Mouse (Mus musculus): ENCODE results near the gene Gm21860. TPM values are rescaled to one million over a fixed set of nuclear protein-coding genes. Genes with fewer than 3 reads are reported as not detected.
"Not testable (repeated sequence)": the region's sequence is repeated elsewhere in the genome, so short reads cannot be mapped to it uniquely, and the experiment has no call there.

The Gm21860 gene
- not detected in 2 replicates for polyA plus RNA-seq (2015; fragmentation: Nextera tagmentation; extraction: Ambion mirVana)

- H3K36me3 ChIP-seq (ENCODE audit: insufficient read depth, low read length); H3K9me3 ChIP-seq (replicated peaks; ENCODE audit: low read length); H3K27ac ChIP-seq; H3K4me3 ChIP-seq (replicated peaks; ENCODE audit: low read depth, low read length); DNase-seq (ENCODE audit: low spot score); H3K4me2 ChIP-seq (ENCODE audit: low read length); H3K27me3 ChIP-seq (ENCODE audit: insufficient read depth, low read length); ATAC-seq (replicated peaks; ENCODE audit: low FRiP score, low read depth); H3K9ac ChIP-seq (ENCODE audit: low read depth, low read length); H3K4me1 ChIP-seq (replicated peaks; ENCODE audit: insufficient read depth, low read length): not testable (repeated sequence)
- no CpG with 5 or more reads among the region's 8 CpGs for WGBS
Observed at GRCm38 (mm10) chrY:90754721-90755120, at the start of gene Gm21860. Gm21860 (minus strand) TSS chrY:90754821.

DNA sequence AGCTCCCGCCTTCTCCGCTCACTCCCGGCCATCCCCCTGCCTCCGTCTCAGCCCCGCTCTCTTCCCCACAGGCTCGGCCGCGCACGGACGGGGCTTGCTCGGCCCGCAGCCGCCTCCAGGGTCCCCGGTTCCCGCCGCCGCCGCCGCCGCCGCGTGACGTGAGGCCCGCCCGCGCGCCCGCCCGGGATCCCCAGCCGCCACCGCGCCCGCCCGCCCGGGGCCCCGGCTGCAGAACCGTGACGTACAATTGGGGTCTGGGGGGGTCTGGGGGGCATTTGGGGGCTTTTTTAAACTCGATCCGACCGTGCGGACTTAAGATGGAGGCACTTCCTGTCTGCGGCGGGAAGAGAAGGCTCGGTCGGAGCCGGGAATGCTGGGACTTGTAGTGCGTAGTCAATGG is 29.8 kb upstream of the Gm21860 start, which contains the start of gene Gm47283:
Gene Gm47283 (plus strand): TSS at position 301 of the 400 bp plus-strand sequence.
- ATAC-seq (replicated peaks; ENCODE audit: low FRiP score, low read depth); H3K4me3 ChIP-seq (replicated peaks; ENCODE audit: low read depth, low read length); H3K4me1 ChIP-seq (replicated peaks; ENCODE audit: insufficient read depth, low read length); H3K9ac ChIP-seq (ENCODE audit: low read depth, low read length); H3K4me2 ChIP-seq (ENCODE audit: low read length); H3K36me3 ChIP-seq (ENCODE audit: insufficient read depth, low read length); H3K9me3 ChIP-seq (replicated peaks; ENCODE audit: low read length); DNase-seq (ENCODE audit: low spot score); H3K27me3 ChIP-seq (ENCODE audit: insufficient read depth, low read length); H3K27ac ChIP-seq: not testable (repeated sequence)
- WGBS = no CpG with 5 or more reads among the region's 48 CpGs

DNA sequence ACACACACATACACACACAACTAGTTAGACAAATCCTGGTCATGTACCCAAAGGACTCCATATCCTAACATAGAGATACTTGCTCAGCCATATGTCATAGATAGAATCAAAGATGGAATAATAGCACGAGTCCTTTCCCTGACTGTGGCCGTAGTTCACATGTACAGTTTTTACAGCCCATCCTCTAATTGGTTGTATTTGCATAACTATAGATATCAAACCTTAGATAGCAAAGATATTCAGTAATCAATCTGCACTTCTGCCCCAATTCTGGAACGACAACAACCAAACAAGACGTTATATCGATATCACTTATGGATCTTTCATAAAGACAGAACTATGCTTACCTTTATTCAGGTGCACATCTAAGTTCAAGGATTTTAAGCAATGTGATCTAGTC is 9.4 kb downstream of the Gm21860 start:
- H3K27me3 ChIP-seq (ENCODE audit: insufficient read depth, low read length); H3K4me1 ChIP-seq (replicated peaks; ENCODE audit: insufficient read depth, low read length): not testable (repeated sequence)

GRCm38 (mm10) chrY:90744381-90744981 is 10.1 kb downstream of the Gm21860 start:
- not testable (repeated sequence) for H3K4me2 ChIP-seq (ENCODE audit: low read length); H3K9ac ChIP-seq (ENCODE audit: low read depth, low read length); H3K27ac ChIP-seq; H3K4me3 ChIP-seq (replicated peaks; ENCODE audit: low read depth, low read length); H3K27me3 ChIP-seq (ENCODE audit: insufficient read depth, low read length); H3K4me1 ChIP-seq (replicated peaks; ENCODE audit: insufficient read depth, low read length)
- 63% methylated on average over 50 of the region's 51 CpGs for WGBS
- Histone ChIP-seq H3K9me3 (replicated peaks; ENCODE audit: low read length) (peaks cover 18% of the 10 kb centered on the region), H3K36me3 (ENCODE audit: insufficient read depth, low read length) (0 out of 2 replicates have a peak, but pooled peaks cover 16% of the 10 kb centered on the region)
- peak; percentile 95 for ATAC-seq (replicated peaks; ENCODE audit: low FRiP score, low read depth)
- DNase-seq (ENCODE audit: low spot score) = peak; percentile 71

More for the DNA sequence above, 9.4 kb downstream of the Gm21860 start:
- H3K9me3 ChIP-seq (replicated peaks; ENCODE audit: low read length) = peaks cover 12% of the 10 kb centered on the region
- DNase-seq (ENCODE audit: low spot score); H3K4me3 ChIP-seq (replicated peaks; ENCODE audit: low read depth, low read length); H3K9ac ChIP-seq (ENCODE audit: low read depth, low read length); H3K4me2 ChIP-seq (ENCODE audit: low read length); H3K27ac ChIP-seq; ATAC-seq (replicated peaks; ENCODE audit: low FRiP score, low read depth); H3K36me3 ChIP-seq (ENCODE audit: insufficient read depth, low read length): not testable (repeated sequence)
- WGBS = 95% methylated on average over 5 of the region's 5 CpGs

GRCm38 (mm10) chrY:90743811-90744220 is 10.8 kb downstream of the Gm21860 start:
- Histone ChIP-seq H3K4me2 (ENCODE audit: low read length) (no peak overlapping the region), H3K4me1 (replicated peaks; ENCODE audit: insufficient read depth, low read length) (no peaks in the 10 kb centered on the region), H3K36me3 (ENCODE audit: insufficient read depth, low read length) (peaks cover 23% of the 10 kb centered on the region), H3K27me3 (ENCODE audit: insufficient read depth, low read length) (no peaks in the 10 kb centered on the region), H3K9me3 (replicated peaks; ENCODE audit: low read length) (peaks cover 21% of the 10 kb centered on the region), H3K4me3 (replicated peaks; ENCODE audit: low read depth, low read length) (no peak overlapping the region), H3K9ac (ENCODE audit: low read depth, low read length) (no peak overlapping the region), H3K27ac (no peak overlapping the region)
- DNase-seq (ENCODE audit: low spot score) (no peak), ATAC-seq (replicated peaks; ENCODE audit: low FRiP score, low read depth) (no peak)
- no peak for TF ChIP-seq CTCF (IDR thresholded peaks at IDR 0.05; ENCODE audit: low read depth)
- 84% methylated on average over 19 of the region's 21 CpGs for WGBS

DNA sequence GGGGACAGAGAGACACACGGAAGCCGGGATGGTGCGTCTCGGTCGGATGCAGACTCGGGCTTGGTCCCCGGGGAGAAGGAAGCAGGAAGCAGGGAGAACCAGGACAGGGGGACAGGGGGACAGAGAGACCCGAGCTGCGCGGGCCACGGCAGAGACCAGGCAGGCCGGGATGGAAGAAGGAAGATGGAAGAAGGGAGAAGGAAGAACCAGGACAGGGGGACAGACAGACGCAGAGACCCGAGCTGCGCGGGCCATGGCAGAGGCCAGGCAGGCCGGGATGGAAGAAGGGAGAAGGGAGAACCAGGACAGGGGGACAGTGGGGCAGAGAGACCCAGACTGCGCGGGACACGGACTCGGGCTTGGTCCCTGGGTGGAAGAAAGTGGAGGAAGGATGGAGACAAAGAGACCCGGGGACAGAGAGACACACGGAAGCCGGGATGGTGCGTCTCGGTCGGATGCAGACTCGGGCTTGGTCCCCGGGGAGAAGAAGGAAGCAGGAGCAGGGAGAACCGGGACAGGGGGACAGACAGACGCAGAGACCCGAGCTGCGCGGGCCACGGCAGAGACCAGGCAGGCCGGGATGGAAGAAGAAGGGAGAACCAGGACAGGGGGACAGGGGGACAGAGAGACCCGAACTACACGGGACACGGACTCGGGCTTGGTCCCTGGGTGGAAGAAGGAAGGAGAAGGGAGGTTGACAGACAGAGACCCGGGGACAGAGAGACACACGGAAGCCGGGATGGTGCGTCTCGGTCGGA is 11.4 kb downstream of the Gm21860 start:
- WGBS = 89% methylated on average over 37 of the region's 46 CpGs
- H3K36me3 ChIP-seq (ENCODE audit: insufficient read depth, low read length) = peaks cover 28% of the 10 kb centered on the region
- not testable (repeated sequence) for DNase-seq (ENCODE audit: low spot score); H3K4me2 ChIP-seq (ENCODE audit: low read length); H3K27me3 ChIP-seq (ENCODE audit: insufficient read depth, low read length); H3K9ac ChIP-seq (ENCODE audit: low read depth, low read length); H3K4me3 ChIP-seq (replicated peaks; ENCODE audit: low read depth, low read length); ATAC-seq (replicated peaks; ENCODE audit: low FRiP score, low read depth); H3K27ac ChIP-seq; H3K4me1 ChIP-seq (replicated peaks; ENCODE audit: insufficient read depth, low read length)
- peaks cover 25% of the 10 kb centered on the region for H3K9me3 ChIP-seq (replicated peaks; ENCODE audit: low read length)

DNA sequence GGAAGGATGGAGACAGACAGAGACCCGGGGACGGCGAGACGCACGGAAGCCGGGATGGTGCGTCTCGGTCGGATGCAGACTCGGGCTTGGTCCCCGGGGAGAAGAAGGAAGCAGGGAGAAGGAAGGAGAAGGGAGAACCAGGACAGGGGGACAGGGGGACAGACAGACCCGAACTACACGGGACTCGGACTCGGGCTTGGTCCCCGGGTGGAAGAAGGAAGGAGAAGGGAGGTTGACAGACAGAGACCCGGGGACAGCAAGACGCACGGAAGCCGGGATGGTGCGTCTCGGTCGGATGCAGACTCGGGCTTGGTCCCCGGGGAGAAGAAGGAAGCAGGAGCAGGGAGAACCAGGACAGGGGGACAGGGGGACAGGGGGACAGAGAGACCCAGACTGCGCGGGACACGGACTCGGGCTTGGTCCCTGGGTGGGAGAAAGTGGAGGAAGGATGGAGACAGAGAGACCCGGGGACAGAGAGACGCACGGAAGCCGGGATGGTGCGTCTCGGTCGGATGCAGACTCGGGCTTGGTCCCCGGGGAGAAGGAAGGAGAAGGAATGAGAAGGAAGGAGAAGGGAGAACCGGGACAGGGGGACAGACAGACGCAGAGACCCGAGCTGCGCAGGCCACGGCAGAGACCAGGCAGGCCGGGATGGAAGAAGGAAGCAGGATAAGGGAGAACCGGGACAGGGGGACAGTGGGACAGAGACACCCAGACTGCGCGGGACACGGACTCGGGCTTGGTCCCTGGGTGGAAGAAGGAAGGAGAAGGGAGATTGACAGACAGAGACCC is 12.2 kb downstream of the Gm21860 start:
- not testable (repeated sequence) for H3K4me1 ChIP-seq (replicated peaks; ENCODE audit: insufficient read depth, low read length); H3K4me3 ChIP-seq (replicated peaks; ENCODE audit: low read depth, low read length); H3K27me3 ChIP-seq (ENCODE audit: insufficient read depth, low read length); H3K9ac ChIP-seq (ENCODE audit: low read depth, low read length); ATAC-seq (replicated peaks; ENCODE audit: low FRiP score, low read depth); H3K27ac ChIP-seq; H3K4me2 ChIP-seq (ENCODE audit: low read length)
- WGBS = 93% methylated on average over 41 of the region's 49 CpGs
- Histone ChIP-seq H3K36me3 (ENCODE audit: insufficient read depth, low read length) (peaks cover 35% of the 10 kb centered on the region), H3K9me3 (replicated peaks; ENCODE audit: low read length) (peaks cover 29% of the 10 kb centered on the region)
- DNase-seq (ENCODE audit: low spot score) = peak; percentile 59

GRCm38 (mm10) chrY:90741452-90742260 is 13.0 kb downstream of the Gm21860 start:
- ATAC-seq (replicated peaks; ENCODE audit: low FRiP score, low read depth) (peak; percentile 15), DNase-seq (ENCODE audit: low spot score) (peak; percentile 60)
- not testable (repeated sequence) for H3K4me1 ChIP-seq (replicated peaks; ENCODE audit: insufficient read depth, low read length); H3K4me2 ChIP-seq (ENCODE audit: low read length); H3K27ac ChIP-seq; H3K27me3 ChIP-seq (ENCODE audit: insufficient read depth, low read length); H3K4me3 ChIP-seq (replicated peaks; ENCODE audit: low read depth, low read length); H3K9ac ChIP-seq (ENCODE audit: low read depth, low read length)
- Histone ChIP-seq H3K9me3 (replicated peaks; ENCODE audit: low read length) (peaks cover 31% of the 10 kb centered on the region), H3K36me3 (ENCODE audit: insufficient read depth, low read length) (peaks cover 37% of the 10 kb centered on the region)
- 85% methylated on average over 40 of the region's 43 CpGs for WGBS
